Mouse (Mus musculus) bone marrow, adult 2 months (tissue): ENCODE results near the gene Tmem11.

Experiments used
- CTCF ChIP-seq: fragments of 200-500 bp; IDR thresholded peaks from 2 replicates; pipeline ENCODE4 v1.5.1; 2011; ENCODE audit warnings: low read length, control low read depth; ENCODE audit not compliant: control insufficient read depth, insufficient read depth
- POLR2A ChIP-seq: fragments of 200-500 bp; IDR thresholded peaks from 2 replicates; pipeline ENCODE4 v1.6.1; 2011; ENCODE audit warnings: low read depth, mild to moderate bottlenecking, control low read depth, low read length, borderline replicate concordance; ENCODE audit not compliant: control insufficient read depth

DNA sequence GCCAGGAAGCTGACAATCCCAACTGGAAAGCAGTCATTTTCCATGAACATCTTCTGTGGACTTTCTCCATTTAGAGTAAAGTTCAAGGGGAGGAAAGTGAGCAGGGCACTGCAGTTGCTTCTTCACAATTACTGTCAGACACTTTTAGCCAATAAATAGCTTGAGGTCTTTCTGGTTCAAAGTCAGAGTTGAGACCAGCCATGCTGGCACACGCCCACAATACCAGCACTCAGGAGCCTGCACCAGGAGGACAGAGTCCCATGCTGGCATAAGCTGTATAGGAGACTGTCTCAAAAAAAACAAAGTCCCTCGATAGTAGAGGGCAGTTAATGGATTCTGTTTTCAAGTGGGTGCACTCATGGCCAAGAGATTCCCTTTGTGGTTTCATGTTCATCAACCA, 13.1 kb downstream of the Tmem11 start:
- no peak for TF ChIP-seq CTCF
- TF ChIP-seq POLR2A = no peak
